Mouse (Mus musculus) neural tube, embryonic 13.5 days (tissue): Measurements from ENCODE around the gene Adgrd1. TPM values are rescaled to one million over a fixed set of nuclear protein-coding genes. Genes with fewer than 3 reads are reported as not detected.

Source experiments
- ATAC-seq: fragments of 200-750 bp; cut with Nextera tagmentation; 2 replicates; pipeline ENCODE4 v1.8.0; 2017; ENCODE audit warnings: low read depth, mild to moderate bottlenecking, moderate TSS enrichment, moderate library complexity
- H3K27ac ChIP-seq: fragments of 300-500 bp; sonication (generic); replicated peaks from 2 replicates; pipeline ENCODE4 v1.5.1; 2015; ENCODE audit warnings: moderate library complexity, mild to moderate bottlenecking, inconsistent platforms
- H3K27me3 ChIP-seq: fragments of 300-500 bp; sonication (generic); 2 replicates; pipeline ENCODE4 v1.6.1; 2015; ENCODE audit warnings: mild to moderate bottlenecking, inconsistent platforms
- H3K36me3 ChIP-seq: fragments of 300-500 bp; sonication (generic); 2 replicates; pipeline ENCODE4 v1.6.1; 2015; ENCODE audit warnings: mild to moderate bottlenecking, inconsistent platforms
- H3K4me1 ChIP-seq: fragments of 300-500 bp; sonication (generic); replicated peaks from 2 replicates; pipeline ENCODE4 v1.6.1; 2015; ENCODE audit warnings: inconsistent platforms
- H3K4me2 ChIP-seq: fragments of 300-500 bp; sonication (generic); 2 replicates; pipeline ENCODE4 v1.6.1; 2015; ENCODE audit warnings: inconsistent platforms, mild to moderate bottlenecking, moderate library complexity
- H3K4me3 ChIP-seq: fragments of 300-500 bp; sonication (generic); 2 replicates; pipeline ENCODE4 v1.5.1; 2015; ENCODE audit warnings: mild to moderate bottlenecking, inconsistent platforms
- H3K9ac ChIP-seq: fragments of 300-500 bp; sonication (generic); 2 replicates; pipeline ENCODE4 v1.6.1; 2015; ENCODE audit warnings: moderate library complexity, mild to moderate bottlenecking, inconsistent platforms
- H3K9me3 ChIP-seq: fragments of 300-500 bp; sonication (generic); 2 replicates; pipeline ENCODE4 v1.6.1; 2016; ENCODE audit warnings: inconsistent platforms
- WGBS: fragments of 180-500 bp; shearing (Covaris S2); methylation state at CpG from one replicate; pipeline ENCODE4 v1.1.7; 2015; 5-methylcytosine and 5-hydroxymethylcytosine counted together
- polyA plus RNA-seq: library from polyadenylated mRNA; unstranded; fragments of >200 nt; fragmentation: Nextera tagmentation; extraction: Ambion mirVana; gene quantifications from 2 replicates; pipeline ENCODE4 v1.2.1, GENCODE M21; 2015

Adgrd1 gene
- polyA plus RNA-seq, 1 experiment from 2014 or later = 0.38 TPM

- Histone ChIP-seq H3K9me3 (no peaks in the 10 kb centered on the region), H3K36me3 (no peaks in the 10 kb centered on the region), H3K9ac (no peak overlapping the region), H3K4me3 (no peak overlapping the region), H3K27ac (0 out of 2 replicates have a peak overlapping the region, but pooled peaks have one; percentile 23), H3K27me3 (no peaks in the 10 kb centered on the region), H3K4me1 (no peaks in the 10 kb centered on the region), H3K4me2 (no peak overlapping the region)
- WGBS = 74% methylated on average over 15 of the region's 15 CpGs
- no peak for ATAC-seq
Observed at GRCm38 (mm10) chr5:129138576-129138975, 42.0 kb downstream of the Adgrd1 start.

DNA sequence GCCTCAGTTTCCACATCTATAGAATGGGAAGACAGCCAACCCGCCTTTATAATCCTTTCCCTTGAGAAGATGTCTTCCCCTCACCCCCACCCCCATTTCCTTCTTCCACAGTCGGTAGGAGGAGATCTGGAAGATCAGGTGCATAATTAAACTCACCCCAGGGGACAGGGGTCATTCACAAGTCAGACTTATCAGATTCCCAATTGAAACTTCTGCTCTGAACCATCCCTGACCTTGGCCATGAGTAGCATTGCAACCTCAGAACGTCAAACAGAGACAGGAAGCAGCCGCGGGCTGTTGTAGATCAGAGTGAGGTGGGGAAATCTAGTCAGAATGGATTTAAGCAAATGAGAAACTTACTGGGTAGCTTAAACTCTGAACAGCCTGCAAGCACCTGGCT is 46.3 kb downstream of the Adgrd1 start:
- no peaks in the 10 kb centered on the region for H3K36me3 ChIP-seq
- no peaks in the 10 kb centered on the region for H3K4me1 ChIP-seq
- H3K4me3 ChIP-seq = no peak overlapping the region
- no peak overlapping the region for H3K4me2 ChIP-seq
- H3K27me3 ChIP-seq = no peaks in the 10 kb centered on the region
- no peak overlapping the region for H3K27ac ChIP-seq
- no peak for ATAC-seq
- no peaks in the 10 kb centered on the region for H3K9me3 ChIP-seq
- no peak overlapping the region for H3K9ac ChIP-seq
- 71% methylated on average over 5 of the region's 5 CpGs for WGBS

- no peak for ATAC-seq
- no peaks in the 10 kb centered on the region for H3K27me3 ChIP-seq
- H3K4me1 ChIP-seq = no peaks in the 10 kb centered on the region
- H3K36me3 ChIP-seq = no peaks in the 10 kb centered on the region
- no peak overlapping the region; the same call in 1 of the 2 replicates for H3K9ac ChIP-seq
- H3K9me3 ChIP-seq = no peaks in the 10 kb centered on the region
- WGBS = 80% methylated on average over 8 of the region's 8 CpGs
- H3K4me3 ChIP-seq = no peak overlapping the region
- H3K4me2 ChIP-seq = no peak overlapping the region
- H3K27ac ChIP-seq = no peak overlapping the region
Observed at GRCm38 (mm10) chr5:129145307-129145935, 48.9 kb downstream of the Adgrd1 start.

GRCm38 (mm10) chr5:129146892-129147509 is 50.5 kb downstream of the Adgrd1 start:
- H3K27ac ChIP-seq = no peak overlapping the region
- no peaks in the 10 kb centered on the region for H3K9me3 ChIP-seq
- no peak overlapping the region for H3K9ac ChIP-seq
- no peaks in the 10 kb centered on the region for H3K27me3 ChIP-seq
- H3K4me2 ChIP-seq = no peak overlapping the region
- no peaks in the 10 kb centered on the region for H3K36me3 ChIP-seq
- ATAC-seq = no peak
- WGBS = 73% methylated on average over 12 of the region's 12 CpGs
- no peak overlapping the region for H3K4me3 ChIP-seq
- no peaks in the 10 kb centered on the region for H3K4me1 ChIP-seq

DNA sequence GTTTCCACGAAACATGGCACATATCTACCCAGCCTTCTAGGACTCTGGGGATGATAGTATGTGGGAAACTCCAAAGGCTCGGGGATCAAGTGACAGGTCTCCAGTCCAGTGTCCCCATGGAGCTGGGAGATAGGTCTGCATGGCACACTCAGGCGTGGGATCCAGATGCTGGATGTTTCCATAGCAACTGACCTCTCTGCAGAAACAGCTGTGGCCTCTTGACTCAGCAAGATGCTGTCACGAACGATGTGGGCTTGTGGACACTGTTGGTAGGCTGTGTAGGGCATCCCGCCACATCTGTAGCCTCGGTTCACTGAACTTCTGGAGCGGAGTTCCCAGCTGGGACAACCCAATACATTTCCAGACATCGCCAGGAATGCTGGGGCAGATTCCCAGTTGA is 51.9 kb downstream of the Adgrd1 start:
- no peak overlapping the region for H3K9ac ChIP-seq
- no peaks in the 10 kb centered on the region for H3K4me1 ChIP-seq
- H3K9me3 ChIP-seq = no peaks in the 10 kb centered on the region
- no peak overlapping the region for H3K4me3 ChIP-seq
- no peak for ATAC-seq
- H3K27me3 ChIP-seq = no peaks in the 10 kb centered on the region
- no peak overlapping the region for H3K27ac ChIP-seq
- no peak overlapping the region for H3K4me2 ChIP-seq
- H3K36me3 ChIP-seq = no peaks in the 10 kb centered on the region
- 62% methylated on average over 9 of the region's 9 CpGs for WGBS

DNA sequence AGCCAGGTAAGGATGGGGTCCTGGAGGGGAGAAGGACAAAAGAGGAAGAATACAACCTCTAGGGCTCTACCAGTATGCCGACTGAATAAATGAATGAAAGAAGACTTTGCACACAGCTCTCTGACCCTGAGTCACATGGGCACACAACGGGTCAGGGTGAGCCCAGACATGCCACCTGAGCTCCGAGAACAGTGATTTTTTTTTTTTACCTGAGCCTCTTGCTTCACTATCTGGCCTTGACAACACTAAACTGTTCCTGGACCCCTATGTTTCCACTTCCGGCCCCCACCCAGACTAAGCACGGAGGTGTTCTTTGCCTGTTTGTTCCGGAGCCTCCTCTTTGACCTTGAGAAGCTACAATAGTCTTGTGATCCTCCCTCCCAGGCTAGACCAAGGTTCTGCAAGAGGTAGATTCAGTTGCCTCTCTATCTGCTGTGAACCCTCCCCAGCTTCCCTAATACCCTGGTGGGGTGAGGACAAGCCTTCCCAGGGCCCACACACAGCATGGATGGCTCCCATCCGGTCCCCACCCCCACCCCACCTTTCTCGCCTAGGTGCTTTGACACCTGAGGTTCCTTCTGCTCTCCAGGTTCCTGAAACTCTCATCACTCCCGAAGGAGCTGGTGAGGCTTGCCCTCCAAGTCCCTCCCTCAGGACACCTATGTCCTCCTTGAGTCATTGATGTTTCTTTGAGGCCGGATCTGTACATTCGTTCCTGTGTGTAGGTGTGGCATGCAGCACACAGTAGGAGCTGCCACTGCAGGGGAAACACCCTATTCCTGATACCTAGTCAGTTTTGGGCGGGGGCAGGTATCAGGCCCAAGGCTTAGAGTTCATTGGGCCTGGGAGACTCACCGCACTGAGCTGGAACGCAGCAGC is 58.7 kb downstream of the Adgrd1 start:
- Histone ChIP-seq H3K9me3 (no peaks in the 10 kb centered on the region), H3K36me3 (no peaks in the 10 kb centered on the region), H3K4me2 (peak overlapping the region; percentile 26), H3K4me1 (peaks cover 18% of the 10 kb centered on the region), H3K9ac (peak overlapping the region; percentile 45; the same call in 1 of the 2 replicates), H3K27me3 (no peaks in the 10 kb centered on the region), H3K4me3 (no peak overlapping the region), H3K27ac (peak overlapping the region; percentile 72)
- 70% methylated on average over 14 of the region's 14 CpGs for WGBS
- ATAC-seq = no peak

DNA sequence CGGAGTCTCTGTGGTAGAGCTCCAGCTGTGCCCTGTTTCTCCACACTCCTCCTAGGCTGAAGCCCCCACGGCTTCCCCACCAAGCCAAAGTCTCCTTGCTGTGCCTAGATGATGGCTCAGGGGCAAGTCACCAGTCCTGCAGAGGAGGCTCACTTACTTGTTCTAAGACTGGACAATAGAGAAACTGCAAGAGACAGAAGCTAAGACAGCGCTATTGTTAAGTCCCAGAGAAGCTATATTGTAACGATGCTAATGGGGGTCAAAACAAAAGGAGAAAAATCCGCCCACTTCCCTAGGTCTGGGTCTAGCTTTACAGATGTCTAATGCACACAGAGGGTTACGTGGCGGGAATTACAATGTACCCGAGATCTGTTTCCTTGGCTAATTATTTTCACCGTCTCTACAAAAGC is 59.4 kb downstream of the Adgrd1 start:
- H3K27ac ChIP-seq = peak overlapping the region; percentile 72
- peaks cover 20% of the 10 kb centered on the region for H3K4me1 ChIP-seq
- peak; percentile 38; the same call in 1 of the 2 replicates for ATAC-seq
- H3K27me3 ChIP-seq = no peaks in the 10 kb centered on the region
- H3K4me3 ChIP-seq = no peak overlapping the region
- H3K36me3 ChIP-seq = no peaks in the 10 kb centered on the region
- H3K4me2 ChIP-seq = peak overlapping the region; percentile 26
- H3K9ac ChIP-seq = peak overlapping the region; percentile 45; the same call in 1 of the 2 replicates
- no peaks in the 10 kb centered on the region for H3K9me3 ChIP-seq
- WGBS = 7% methylated on average over 9 of the region's 9 CpGs

DNA sequence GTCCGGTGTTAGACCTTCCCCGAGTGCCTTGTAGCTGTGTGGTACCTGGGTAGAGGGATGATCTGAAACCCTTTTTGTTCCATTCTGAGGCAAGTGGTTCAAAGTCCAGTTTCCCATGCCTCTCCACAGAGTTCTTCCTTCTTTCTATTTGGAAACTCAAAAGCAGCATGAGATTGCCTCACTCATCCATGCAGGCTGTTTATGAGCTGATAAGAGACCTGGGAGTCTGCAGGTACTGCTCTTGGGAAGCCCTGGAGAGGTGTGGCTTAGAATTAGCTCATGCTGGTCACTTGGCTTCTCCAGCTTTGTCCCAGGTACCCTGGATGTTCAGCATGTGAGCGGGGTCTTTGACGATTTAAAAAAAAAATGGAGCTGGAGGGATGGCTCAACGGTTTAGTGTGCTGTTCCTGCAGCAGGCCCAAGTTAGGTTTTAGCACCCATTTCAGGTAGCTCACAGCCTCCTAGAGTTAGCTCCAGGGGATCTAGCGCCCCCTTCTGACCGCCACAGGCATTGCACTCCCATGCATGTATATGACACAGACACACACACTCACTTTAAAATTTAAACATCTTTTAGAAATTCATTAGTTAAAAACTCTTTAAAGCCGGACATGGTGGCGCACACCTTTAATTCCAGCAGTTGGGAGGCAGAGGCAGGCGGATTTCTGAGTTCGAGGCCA is 65.0 kb downstream of the Adgrd1 start:
- WGBS = 84% methylated on average over 11 of the region's 11 CpGs
- no peak overlapping the region for H3K9ac ChIP-seq

DNA sequence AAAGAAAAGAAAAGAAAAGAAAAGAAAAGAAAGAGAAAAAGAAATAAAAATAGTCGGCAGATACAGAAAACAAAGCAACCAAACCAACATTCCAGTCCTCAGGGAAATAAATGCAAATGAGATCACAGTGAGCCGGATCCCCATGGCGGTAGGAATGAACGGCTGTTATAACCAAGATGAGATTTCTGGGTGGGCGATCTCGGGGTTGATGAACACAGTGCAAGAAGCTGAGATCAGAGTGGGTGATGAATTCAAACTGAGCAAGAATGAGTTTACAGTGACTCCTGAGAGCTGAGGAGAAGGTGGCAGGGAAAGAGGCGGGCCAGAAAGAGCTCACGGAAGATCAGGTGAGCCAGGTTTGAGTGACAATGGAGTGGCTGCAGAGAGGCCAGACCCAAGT is 66.9 kb downstream of the Adgrd1 start:
- Histone ChIP-seq H3K9me3 (no peaks in the 10 kb centered on the region), H3K4me3 (no peak overlapping the region), H3K27ac (peak overlapping the region; percentile 61), H3K9ac (no peak overlapping the region), H3K27me3 (no peaks in the 10 kb centered on the region), H3K36me3 (no peaks in the 10 kb centered on the region), H3K4me1 (peaks cover 18% of the 10 kb centered on the region), H3K4me2 (no peak overlapping the region)
- ATAC-seq = no peak
- 61% methylated on average over 8 of the region's 8 CpGs for WGBS

More for the DNA sequence above, 65.0 kb downstream of the Adgrd1 start:
- Histone ChIP-seq H3K27me3 (no peaks in the 10 kb centered on the region), H3K36me3 (no peaks in the 10 kb centered on the region), H3K27ac (no peak overlapping the region), H3K9me3 (no peaks in the 10 kb centered on the region), H3K4me3 (no peak overlapping the region), H3K4me1 (peaks cover 22% of the 10 kb centered on the region), H3K4me2 (no peak overlapping the region)
- no peak for ATAC-seq

DNA sequence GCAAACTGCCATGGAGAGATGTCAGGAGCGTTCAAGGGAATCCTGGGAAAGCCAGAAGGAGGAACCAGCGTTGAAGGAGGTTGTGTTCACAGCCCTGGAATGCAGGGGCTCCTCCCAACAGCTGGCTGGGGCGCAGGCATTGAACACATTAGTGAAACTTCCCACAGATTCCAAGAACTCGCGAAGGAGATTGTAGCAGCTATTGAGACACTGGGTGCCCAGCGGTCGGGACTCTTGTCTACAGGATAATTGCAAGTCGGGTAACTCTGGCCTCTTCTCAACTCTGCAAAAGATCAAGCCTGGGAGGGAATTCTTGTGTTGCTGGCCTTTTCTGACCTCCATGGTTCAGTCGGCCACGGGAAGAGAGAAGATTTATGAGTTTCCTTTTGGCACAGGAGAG is 67.5 kb downstream of the Adgrd1 start:
- no peak overlapping the region for H3K4me2 ChIP-seq
- H3K36me3 ChIP-seq = no peaks in the 10 kb centered on the region
- peak overlapping the region; percentile 61; the same call in 1 of the 2 replicates for H3K27ac ChIP-seq
- H3K9me3 ChIP-seq = no peaks in the 10 kb centered on the region
- no peak overlapping the region for H3K9ac ChIP-seq
- H3K4me1 ChIP-seq = peaks cover 19% of the 10 kb centered on the region
- H3K4me3 ChIP-seq = no peak overlapping the region
- no peak for ATAC-seq
- H3K27me3 ChIP-seq = no peaks in the 10 kb centered on the region
- WGBS = 21% methylated on average over 10 of the region's 10 CpGs

DNA sequence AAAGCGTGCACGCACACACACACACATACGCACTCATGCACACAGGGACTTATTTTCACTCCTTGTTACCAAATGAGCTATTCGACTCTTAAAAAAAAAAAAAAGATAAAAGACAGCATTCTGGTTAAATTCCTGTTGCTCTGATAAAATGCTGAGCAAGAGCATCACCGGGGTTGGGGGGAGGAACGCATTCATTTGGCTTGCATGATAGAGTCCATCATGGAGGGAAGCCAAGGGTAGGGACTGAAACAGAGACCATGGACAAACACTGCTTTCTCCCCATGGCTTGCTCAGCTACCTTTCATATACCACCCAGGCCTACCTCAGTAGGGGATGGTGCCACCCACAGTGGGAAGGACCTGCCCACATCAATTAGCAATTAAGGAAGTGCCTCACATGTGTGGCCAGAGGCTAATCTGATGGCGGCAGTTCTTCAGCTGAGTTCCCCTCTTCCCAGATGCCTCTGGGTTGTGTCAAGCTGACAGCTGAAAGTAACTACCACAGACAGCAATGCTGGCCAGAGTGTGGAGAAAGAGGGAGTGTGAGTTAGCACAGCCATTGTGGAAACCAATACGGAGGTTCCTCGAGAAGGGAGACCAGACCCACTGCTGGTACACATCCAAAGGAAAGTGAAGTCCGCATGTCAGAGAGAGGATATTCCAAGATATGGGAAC is 68.5 kb downstream of the Adgrd1 start:
- Histone ChIP-seq H3K9me3 (no peaks in the 10 kb centered on the region), H3K4me3 (no peak overlapping the region), H3K9ac (no peak overlapping the region), H3K36me3 (no peaks in the 10 kb centered on the region), H3K4me2 (no peak overlapping the region), H3K27me3 (no peaks in the 10 kb centered on the region), H3K27ac (no peak overlapping the region), H3K4me1 (peaks cover 29% of the 10 kb centered on the region)
- 86% methylated on average over 10 of the region's 10 CpGs for WGBS
- no peak for ATAC-seq
